Mouse (Mus musculus) spleen, adult 2 months (tissue): ENCODE measurements around the gene Spata16. TPM values are rescaled to one million over a fixed set of nuclear protein-coding genes. Genes with fewer than 3 reads are reported as not detected.

Experiments
- DNase-seq, 2 experiments: peaks; one replicate each; pipeline versions ENCODE4 v3.0.0 to v3.0.0-alpha.2; 2012 to 2021; ENCODE audit warnings: low spot score in 2 of 2, low read depth in 1 of 2
- H3K27ac ChIP-seq: fragments of 200-500 bp; 2 replicates; pipeline ENCODE4 v1.5.1; 2012; ENCODE audit warnings: low read length, inconsistent platforms; ENCODE audit not compliant: insufficient read depth
- H3K27me3 ChIP-seq: fragments of 200-500 bp; 2 replicates; pipeline ENCODE4 v1.6.1; 2012; ENCODE audit warnings: mild to moderate bottlenecking, moderate library complexity, low read length, inconsistent platforms; ENCODE audit not compliant: control insufficient read depth, insufficient read depth
- H3K36me3 ChIP-seq: fragments of 200-500 bp; 2 replicates; pipeline ENCODE4 v1.6.1; 2012; ENCODE audit warnings: mild to moderate bottlenecking, low read length, inconsistent platforms; ENCODE audit not compliant: control insufficient read depth, insufficient read depth
- H3K4me1 ChIP-seq: fragments of 200-500 bp; 2 replicates; pipeline ENCODE4 v1.6.1; 2011; ENCODE audit warnings: inconsistent platforms; ENCODE audit not compliant: control insufficient read depth, insufficient read depth, insufficient read length
- H3K4me3 ChIP-seq: fragments of 200-500 bp; 2 replicates; pipeline ENCODE4 v1.5.1; 2011; ENCODE audit warnings: mild to moderate bottlenecking, inconsistent platforms; ENCODE audit not compliant: insufficient read depth, insufficient read length; ENCODE audit errors: extremely low read depth
- CTCF ChIP-seq: fragments of 200-500 bp; IDR thresholded peaks from 2 replicates; pipeline ENCODE4 v1.5.1; 2011; ENCODE audit warnings: mild to moderate bottlenecking, inconsistent platforms; ENCODE audit not compliant: insufficient read depth, insufficient read length, insufficient replicate concordance; ENCODE audit errors: extremely low read depth
- POLR2A ChIP-seq: fragments of 200-500 bp; IDR thresholded peaks from 2 replicates; pipeline ENCODE4 v1.6.1; 2011; ENCODE audit warnings: low read depth, low read length, inconsistent platforms
- WGBS: fragments of 180-500 bp; shearing (Covaris S2); methylation state at CpG from one replicate; pipeline ENCODE4 v1.1.7; 2018; 5-methylcytosine and 5-hydroxymethylcytosine counted together
- polyA plus RNA-seq: library from polyadenylated mRNA; depleted of rRNA; stranded (reverse); fragments of >200 nt; gene quantifications from 2 replicates; pipeline ENCODE4 v1.2.3, GENCODE M21; 2012

The Spata16 gene
- polyA plus RNA-seq, 1 experiment = not detected

GRCm38 (mm10) chr3:26752441-26752840 lies 115.0 kb downstream of the Spata16 start:
- Histone ChIP-seq H3K4me1 (no peaks in the 10 kb centered on the region), H3K27me3 (no peaks in the 10 kb centered on the region), H3K36me3 (no peaks in the 10 kb centered on the region), H3K27ac (no peak overlapping the region), H3K4me3 (no peak overlapping the region)
- WGBS = 63% methylated on average over 6 of the region's 6 CpGs
- no peak for DNase-seq
- TF ChIP-seq POLR2A (no peak), CTCF (no peak)

DNA sequence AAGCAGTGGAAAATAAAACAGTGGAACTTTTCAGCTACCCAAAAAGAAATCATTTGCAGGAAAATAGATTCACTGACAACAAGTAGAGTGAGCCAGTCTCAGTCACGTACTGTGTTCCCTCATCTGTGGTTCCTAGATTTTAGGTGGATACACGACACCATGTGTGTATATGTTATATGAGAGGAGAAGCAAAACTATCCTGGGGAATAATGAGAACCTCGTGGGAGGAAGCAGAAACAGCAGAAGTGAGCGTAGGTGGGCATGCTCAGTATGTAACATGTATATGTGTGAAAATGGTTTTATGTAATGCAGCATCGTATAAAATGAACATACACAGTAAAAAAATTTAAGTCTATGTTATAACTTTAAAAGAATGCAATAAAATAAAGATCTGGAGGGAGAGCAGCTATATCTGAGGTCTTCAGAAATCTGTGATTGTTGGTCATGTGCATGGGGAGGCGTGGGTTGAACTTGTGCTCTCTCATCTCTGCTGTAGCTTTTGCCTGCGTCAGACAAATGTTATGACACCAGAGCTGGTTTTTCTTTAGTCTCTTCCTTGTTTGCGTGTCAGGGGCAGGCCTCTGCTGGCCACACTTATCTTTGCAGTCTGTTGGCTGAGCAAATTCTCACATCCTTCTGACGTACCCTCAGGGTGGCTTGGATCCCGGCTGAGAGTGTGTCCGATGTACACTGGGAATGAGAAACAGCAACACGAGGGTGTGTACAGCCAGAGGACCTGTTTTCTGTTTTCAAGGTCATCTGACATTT lies 156.1 kb downstream of the Spata16 start:
- no peak overlapping the region for H3K4me3 ChIP-seq
- no peaks in the 10 kb centered on the region for H3K4me1 ChIP-seq
- H3K27ac ChIP-seq = no peak overlapping the region
- H3K27me3 ChIP-seq = no peaks in the 10 kb centered on the region
- TF ChIP-seq CTCF (no peak), POLR2A (no peak)
- no peaks in the 10 kb centered on the region for H3K36me3 ChIP-seq
- WGBS = 83% methylated on average over 12 of the region's 12 CpGs
- no peak for DNase-seq

- Histone ChIP-seq H3K4me3 (no peak overlapping the region), H3K4me1 (no peaks in the 10 kb centered on the region), H3K27ac (no peak overlapping the region), H3K27me3 (no peaks in the 10 kb centered on the region), H3K36me3 (no peaks in the 10 kb centered on the region)
- no peak for DNase-seq
- TF ChIP-seq POLR2A (no peak), CTCF (no peak)
- WGBS = 93% methylated on average over 7 of the region's 7 CpGs
Observed at GRCm38 (mm10) chr3:26795851-26796538, 158.6 kb downstream of the Spata16 start.

DNA sequence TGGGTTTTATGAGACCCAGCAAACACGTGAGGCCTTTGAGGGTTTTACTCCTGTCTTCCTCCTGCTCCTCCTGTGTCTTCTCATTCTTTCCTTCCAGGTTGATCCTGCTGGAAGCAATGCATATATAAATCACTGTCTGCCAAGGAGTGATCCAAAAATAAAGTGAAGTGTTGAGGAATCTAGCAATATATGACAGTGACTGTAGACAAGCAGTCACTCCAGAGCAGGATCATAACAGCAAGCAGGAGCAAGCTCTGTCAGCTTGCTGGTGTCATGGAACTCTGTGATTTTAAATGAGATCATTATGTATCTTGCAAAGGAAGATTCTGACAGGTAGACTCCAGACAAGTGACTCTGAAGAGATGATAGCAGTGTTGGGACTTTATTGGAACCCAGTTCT lies 159.5 kb downstream of the Spata16 start:
- no peaks in the 10 kb centered on the region for H3K27me3 ChIP-seq
- WGBS = 80% methylated on average over 1 of the region's 1 CpGs
- H3K4me3 ChIP-seq = no peak overlapping the region
- DNase-seq = no peak
- no peak overlapping the region for H3K27ac ChIP-seq
- TF ChIP-seq POLR2A (no peak), CTCF (no peak)
- H3K4me1 ChIP-seq = no peaks in the 10 kb centered on the region
- no peaks in the 10 kb centered on the region for H3K36me3 ChIP-seq

DNA sequence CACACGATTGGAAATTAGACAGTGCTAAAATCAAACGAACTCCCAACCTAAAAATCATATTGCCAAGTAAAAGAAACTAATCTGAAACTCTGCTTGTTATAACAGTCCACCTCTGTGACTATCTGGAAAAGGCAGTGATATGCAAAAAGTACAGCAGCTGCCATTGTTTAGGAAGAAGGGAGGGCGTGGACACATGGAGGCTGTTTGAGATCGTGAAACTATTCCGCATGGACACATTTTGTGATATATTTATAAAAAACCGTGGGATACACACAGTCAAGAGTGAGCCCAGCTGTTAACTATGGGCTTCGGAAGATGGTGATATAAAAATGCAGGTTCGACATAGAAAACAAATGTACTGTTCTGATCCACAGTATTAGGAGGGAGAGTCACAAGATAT lies 176.9 kb downstream of the Spata16 start:
- Histone ChIP-seq H3K4me1 (no peaks in the 10 kb centered on the region), H3K4me3 (no peak overlapping the region), H3K27ac (no peak overlapping the region), H3K27me3 (no peaks in the 10 kb centered on the region), H3K36me3 (no peaks in the 10 kb centered on the region)
- WGBS = 84% methylated on average over 8 of the region's 8 CpGs
- no peak for DNase-seq
- TF ChIP-seq CTCF = no peak
- TF ChIP-seq POLR2A = no peak

- no peak for TF ChIP-seq POLR2A
- TF ChIP-seq CTCF = no peak
- Histone ChIP-seq H3K36me3 (no peaks in the 10 kb centered on the region), H3K4me1 (no peaks in the 10 kb centered on the region), H3K4me3 (no peak overlapping the region), H3K27me3 (no peaks in the 10 kb centered on the region), H3K27ac (no peak overlapping the region)
- DNase-seq = no peak
- 93% methylated on average over 5 of the region's 5 CpGs for WGBS
Observed at GRCm38 (mm10) chr3:26815764-26816163, 178.3 kb downstream of the Spata16 start.

GRCm38 (mm10) chr3:26819398-26819797 lies 182.0 kb downstream of the Spata16 start:
- no peaks in the 10 kb centered on the region for H3K27me3 ChIP-seq
- no peak for TF ChIP-seq POLR2A
- TF ChIP-seq CTCF = no peak
- no peak for DNase-seq
- WGBS = 67% methylated on average over 5 of the region's 5 CpGs
- H3K4me3 ChIP-seq = no peak overlapping the region
- no peaks in the 10 kb centered on the region for H3K36me3 ChIP-seq
- no peak overlapping the region for H3K27ac ChIP-seq
- no peaks in the 10 kb centered on the region for H3K4me1 ChIP-seq
